Mouse (Mus musculus) cerebellum, postnatal 14 days (tissue): Measurements from ENCODE around the gene Ccnd1.
A peak's percentile ranks its signal among the peaks of the same experiment; 100 is the strongest.

Source experiments
- DNase-seq, 2 experiments: peaks; one replicate each; pipeline ENCODE4 v3.0.0; 2021; ENCODE audit warnings: mixed read lengths in 2 of 2

The Ccnd1 gene

GRCm38 (mm10) chr7:144938661-144939343 is 923 bp downstream of the Ccnd1 start:
- peak; percentile 27 to 39 for DNase-seq

GRCm38 (mm10) chr7:144937899-144938517 is 1.7 kb downstream of the Ccnd1 start:
- DNase-seq, result peak; percentile 50 to 55

DNA sequence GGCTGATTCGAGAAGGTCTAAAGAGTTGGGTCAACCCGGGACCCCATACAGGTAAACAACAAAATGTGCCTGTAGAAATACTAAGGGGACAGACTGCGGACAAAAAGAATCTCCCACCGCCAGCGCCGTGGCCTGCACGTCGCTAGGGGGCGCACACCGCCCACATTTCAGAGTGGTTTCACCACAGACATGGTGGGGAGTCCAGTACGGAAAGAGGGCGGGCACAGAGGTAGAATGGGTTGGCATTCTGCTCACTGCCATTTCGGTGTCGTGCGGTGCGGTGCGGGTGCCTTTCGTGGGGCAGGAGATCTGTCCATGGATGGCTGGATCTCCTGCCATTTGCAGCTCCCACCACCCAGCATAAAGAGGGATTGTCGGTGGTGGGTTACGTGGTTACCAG is 2.2 kb downstream of the Ccnd1 start:
- peak; percentile 96 to 97 for DNase-seq

DNA sequence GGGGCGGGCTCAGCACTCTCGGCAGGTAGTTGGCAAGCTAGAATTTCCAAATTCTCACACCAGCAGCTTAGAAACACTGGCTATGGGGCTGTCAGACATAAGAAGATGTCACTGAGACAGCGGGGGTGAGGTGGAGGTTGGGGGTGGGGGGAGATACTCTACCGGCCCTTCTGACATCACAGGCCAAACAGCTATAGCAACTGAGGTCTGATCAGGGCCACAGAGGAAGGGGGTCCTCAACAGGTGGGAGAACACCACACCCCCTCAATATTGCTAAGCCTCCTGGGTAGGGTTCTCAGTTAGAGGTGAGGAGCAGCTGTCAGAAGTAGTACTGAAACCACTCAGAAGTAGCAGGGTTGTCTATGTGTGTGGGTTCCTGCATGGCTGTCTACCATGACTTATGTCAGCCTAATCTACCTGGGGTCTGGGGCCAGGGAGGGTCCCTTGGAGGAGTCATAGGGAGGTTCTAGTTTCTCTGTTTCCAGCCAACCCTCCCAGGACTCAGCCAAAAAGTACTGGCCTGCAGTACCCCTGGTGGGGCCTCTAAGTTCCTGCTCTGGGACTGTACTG is 3.3 kb downstream of the Ccnd1 start:
- DNase-seq, result peak in 1 of 2 experiments; percentile 22

- peak; percentile 81 to 85 for DNase-seq
These were observed 4.2 kb downstream of the Ccnd1 start for GRCm38 (mm10) chr7:144935563-144935962.

DNA sequence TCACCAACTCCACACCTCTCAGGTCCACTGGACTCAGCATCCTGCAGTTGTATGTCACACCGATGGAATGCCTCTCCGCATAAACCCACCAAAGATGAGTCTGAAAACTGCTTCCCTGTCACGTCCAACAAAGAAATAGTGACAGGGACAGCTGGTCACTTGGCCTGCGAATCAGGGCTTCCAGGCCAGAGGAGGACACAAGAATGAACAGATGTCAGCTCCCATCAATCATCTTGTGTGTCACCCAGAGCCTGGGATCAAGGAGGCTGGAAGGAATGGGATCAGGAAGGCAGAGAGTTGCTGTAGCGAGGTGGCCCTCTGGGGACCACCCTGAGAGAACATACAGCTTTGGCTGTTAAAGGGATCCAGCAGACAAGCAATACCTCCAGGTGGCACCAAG is 4.8 kb downstream of the Ccnd1 start:
- DNase-seq, result peak in 1 of 2 experiments; percentile 20

DNA sequence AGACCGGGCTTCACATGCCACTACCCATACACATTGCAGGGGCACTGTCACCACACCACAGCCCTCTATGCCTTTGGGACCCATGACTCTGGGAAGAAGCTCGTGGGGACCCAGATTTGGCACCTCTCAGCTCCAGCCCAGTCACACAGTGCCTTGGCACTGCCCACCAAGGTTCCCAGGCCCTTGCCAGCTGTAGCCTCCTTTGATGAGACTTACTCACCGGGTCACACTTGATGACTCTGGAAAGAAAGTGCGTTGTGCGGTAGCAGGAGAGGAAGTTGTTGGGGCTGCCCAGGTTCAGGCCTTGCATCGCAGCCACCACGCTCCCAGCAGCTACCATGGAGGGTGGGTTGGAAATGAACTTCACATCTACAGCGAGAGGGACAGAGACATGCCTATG is 5.9 kb downstream of the Ccnd1 start:
- peak in 1 of 2 experiments; percentile 13 for DNase-seq

DNA sequence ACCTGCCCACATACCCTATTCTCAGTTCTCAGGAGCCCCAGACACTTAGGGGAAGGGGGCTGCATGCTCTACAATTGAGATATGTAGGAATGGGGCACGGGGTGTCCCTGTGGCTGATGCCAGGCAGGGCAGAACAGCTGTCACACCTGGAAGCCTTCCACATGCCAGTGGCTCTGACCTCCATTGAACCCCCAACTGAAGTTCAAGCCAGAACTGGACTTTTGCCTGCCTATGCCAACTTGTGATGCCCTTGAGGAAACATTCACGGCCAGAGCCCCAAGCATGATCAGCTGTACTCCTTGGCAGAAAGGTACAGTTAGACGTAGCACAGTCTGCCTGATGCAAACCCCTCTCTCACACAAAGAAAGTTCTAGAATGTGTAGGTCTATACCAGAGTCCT is 6.4 kb downstream of the Ccnd1 start:
- peak in 1 of 2 experiments; percentile 22 for DNase-seq

- DNase-seq, result peak; percentile 54 to 76
These were observed 7.3 kb downstream of the Ccnd1 start for GRCm38 (mm10) chr7:144932389-144932937.

DNA sequence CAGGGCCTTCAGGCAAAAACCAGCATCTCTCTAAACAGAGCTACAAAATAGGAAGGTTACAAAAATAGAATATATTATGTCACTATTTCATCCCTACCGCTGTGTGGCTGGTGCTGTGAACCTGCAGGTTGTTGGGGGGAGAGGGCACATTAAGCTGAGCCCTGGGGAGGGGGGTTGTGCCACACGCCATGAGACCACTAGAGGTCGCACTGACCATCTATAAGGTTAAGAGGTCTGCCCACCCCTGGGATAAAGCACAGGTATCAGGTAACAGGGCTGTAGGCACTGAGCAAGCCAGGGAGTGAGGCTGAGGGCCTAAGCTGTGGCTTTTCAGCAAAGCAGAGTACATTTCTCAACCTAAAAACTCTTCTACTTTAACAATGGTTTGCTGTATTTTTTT is 7.9 kb downstream of the Ccnd1 start:
- DNase-seq, result peak; percentile 71 to 78

DNA sequence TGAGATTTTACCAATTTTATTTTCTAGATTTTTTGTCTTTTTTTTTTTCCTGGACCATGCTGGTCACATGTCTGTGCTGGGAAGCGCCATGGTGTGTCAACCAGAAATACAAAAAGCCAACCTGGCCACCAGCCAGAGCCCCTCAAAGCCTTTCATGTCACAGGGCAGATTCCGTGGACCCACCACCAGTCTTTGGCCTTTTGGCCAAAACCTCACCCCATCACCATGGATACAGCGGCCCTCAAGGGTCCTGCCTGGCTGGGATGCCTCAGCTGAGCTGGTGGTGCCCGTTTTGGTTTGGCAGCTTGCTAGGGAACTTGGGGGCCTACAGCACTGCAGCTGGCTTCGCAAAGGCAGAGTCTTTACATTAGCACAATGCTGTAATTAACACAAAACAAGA is 9.8 kb downstream of the Ccnd1 start:
- DNase-seq, result peak; percentile 35 to 53

DNA sequence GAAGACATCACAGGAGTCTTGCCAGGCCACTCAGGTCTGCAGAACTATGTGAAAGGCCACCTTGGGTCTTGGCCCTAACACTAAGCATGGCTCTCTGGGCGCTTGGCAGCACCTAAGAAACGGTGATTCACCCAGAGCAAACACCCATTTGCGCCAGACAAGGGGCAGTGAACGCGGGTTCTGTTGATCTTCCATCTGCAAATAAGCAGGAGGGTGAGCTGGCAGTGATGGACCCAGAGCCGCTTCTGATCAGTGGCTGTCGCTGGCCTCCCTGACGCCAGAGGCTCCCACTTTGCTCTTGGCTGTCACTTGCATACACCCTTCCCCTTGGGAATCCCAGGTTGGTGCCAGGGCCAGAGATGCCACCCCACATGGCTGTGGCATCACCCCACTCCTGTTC is 10.2 kb downstream of the Ccnd1 start:
- DNase-seq, result peak in 1 of 2 experiments; percentile 26

GRCm38 (mm10) chr7:144928889-144929210 is 10.9 kb downstream of the Ccnd1 start:
- DNase-seq, result no peak

DNA sequence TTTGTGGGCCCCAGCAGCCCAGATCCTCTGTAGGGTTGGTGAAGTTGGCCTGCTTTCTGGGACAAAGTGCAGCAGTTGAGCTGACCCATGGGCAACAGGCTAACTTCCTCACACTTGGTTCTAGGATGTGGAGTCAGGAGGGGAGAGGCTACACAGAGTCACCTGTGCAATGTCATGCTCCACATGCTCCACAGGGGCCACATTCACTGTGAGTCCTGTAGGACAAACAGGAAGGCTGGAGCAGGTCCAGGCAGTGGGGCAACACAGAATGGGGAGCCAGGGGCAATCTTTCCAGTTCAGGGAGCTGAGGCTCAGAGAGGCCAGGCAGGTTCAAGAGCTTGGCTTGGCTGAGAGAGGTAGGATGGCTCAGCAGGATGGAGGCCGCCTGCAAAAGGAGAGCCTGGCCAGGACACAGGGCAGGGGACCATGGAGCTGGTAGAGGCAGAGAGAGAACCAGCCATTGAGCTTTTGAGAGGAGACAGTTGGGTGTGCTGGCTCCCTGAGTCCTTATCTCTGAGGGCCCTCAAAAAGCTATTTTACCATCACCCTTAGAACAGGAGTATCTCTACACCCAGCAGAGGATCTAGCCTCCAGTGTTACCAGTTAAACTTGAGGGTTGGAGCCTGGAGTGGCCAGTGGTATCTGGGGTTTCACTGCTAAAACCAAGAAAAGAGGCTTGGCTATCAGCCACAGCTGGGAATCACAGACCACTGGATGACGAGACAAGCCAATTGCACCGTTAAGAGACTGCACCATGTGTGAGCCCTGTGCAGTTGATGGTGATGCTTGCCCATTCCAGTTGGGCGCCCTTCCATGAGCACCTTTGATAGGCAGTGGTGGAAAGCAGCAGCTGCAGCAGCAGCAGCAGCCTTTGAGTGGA is 11.5 kb downstream of the Ccnd1 start:
- DNase-seq, result no peak

DNA sequence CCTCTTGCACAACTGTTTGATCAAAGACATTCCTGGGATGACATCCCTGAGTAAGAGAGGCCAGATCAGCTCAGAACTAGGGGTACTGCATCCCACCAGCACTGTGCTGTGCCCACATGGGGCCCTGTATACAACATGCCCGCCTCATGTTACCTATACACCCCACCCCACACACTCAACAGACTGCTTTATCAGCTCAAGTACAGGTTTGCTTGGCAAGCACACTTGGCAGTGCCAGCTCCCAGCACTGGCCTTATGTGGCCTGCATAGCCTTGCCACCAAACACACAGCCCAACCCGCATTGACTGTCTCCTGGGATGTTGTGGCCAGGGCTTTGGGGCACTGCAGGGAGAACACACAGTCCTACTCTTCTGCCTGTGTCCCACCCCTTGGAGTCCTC is 12.1 kb downstream of the Ccnd1 start:
- DNase-seq, result no peak

GRCm38 (mm10) chr7:144918823-144919222 is 20.9 kb downstream of the Ccnd1 start:
- no peak for DNase-seq

DNA sequence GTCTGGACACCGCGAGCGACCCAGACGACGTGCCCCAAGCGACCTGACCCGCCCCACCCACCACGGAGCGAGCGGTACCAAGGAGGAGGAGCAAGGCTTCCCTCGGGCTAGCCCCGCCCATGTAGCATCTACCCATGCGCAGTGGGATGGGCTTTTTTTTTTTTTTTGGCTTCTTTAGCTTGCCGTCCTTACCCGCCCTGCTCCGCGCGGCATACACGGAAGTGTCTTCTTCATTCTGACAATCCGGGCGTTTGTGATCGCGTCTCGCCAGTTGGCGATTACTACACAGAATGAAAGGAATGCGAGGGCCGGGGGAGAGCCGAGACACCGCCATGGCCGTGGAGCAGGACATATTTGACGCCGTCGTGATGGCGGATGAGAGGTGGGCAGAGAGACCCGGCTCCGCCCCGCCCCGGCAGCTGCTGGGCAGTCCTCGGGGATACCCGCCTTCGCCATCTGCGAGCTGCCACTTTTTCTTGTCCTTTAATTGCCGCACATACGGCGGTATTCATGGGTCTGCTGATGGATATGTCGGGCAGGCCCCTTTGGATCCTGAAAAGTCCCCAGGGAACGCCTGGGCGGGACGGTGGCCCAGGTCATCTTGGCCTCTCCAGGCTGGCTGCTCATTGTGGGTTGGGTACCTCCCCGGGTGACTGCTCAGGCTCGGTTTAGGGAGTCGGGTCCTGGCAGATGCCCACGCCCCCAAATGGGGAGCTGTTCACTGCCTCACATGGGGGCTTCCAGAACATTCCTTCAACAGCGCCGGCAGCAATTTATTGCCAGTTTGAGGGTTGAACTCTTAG is 24.6 kb downstream of the Ccnd1 start, which contains the start of gene LTO1:
TSS of gene LTO1 (plus strand) at position 153 of the 803 bp plus-strand sequence.
- peak; percentile 92 for DNase-seq

DNA sequence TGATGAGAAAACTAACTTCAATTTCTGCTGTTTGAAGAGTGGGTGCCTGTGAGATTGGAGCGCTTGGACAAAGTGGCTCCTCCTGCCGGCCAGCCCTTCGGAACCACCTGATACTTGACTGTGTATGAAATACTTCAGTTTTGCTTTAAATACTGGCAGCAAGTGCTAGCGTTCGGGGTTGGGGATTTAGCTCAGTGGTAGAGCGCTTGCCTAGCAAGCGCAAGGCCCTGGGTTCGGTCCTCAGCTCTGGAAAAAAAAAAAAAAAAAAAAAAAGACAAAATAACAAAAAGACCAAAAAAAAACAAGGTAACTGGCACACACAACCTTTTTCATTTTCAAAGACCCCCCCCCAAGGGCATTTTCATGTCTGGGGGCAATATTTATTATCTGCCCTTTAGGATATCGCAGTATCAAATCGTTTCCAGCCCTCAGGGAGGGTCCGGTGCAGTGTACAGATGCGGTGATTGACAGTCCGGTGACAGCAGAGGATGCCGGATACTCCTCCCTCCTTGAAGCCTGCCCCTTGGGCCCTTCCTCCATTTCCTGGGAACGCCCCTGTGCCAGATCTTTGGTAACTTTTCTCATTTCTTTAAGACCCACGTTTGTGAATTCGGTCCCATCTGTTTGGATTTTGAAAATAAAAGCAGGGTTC is 25.3 kb downstream of the Ccnd1 start:
- peak; percentile 52 for DNase-seq

GRCm38 (mm10) chr7:144912897-144913296 is 26.8 kb downstream of the Ccnd1 start:
- DNase-seq, result peak; percentile 58 to 60

- DNase-seq, result no peak
These were observed 28.6 kb downstream of the Ccnd1 start for GRCm38 (mm10) chr7:144911121-144911520.

- no peak for DNase-seq
These were observed 31.0 kb downstream of the Ccnd1 start for GRCm38 (mm10) chr7:144908705-144909104.
